Mouse (Mus musculus) liver, embryonic 14.5 days (tissue): ENCODE measurements around the gene Iars2. TPM values are rescaled to one million over a fixed set of nuclear protein-coding genes. Genes with fewer than 3 reads are reported as not detected.

Experiments used
- ATAC-seq: fragments of 200-750 bp; cut with Nextera tagmentation; 2 replicates; pipeline ENCODE4 v1.8.0; 2017; ENCODE audit warnings: moderate number of reproducible peaks, mild to moderate bottlenecking, moderate library complexity; ENCODE audit not compliant: insufficient read depth
- DNase-seq, 3 experiments: peaks; one replicate each; pipeline ENCODE4 v3.0.0-alpha.2; 2012 to 2013; ENCODE audit warnings: low read depth in 3 of 3, low spot score in 3 of 3
- H3K27ac ChIP-seq: fragments of 300-500 bp; sonication (generic); 2 replicates; pipeline ENCODE4 v1.5.1; 2014; ENCODE audit warnings: moderate library complexity, mild to moderate bottlenecking, control low read depth, inconsistent platforms
- H3K27me3 ChIP-seq: fragments of 300-500 bp; sonication (generic); 2 replicates; pipeline ENCODE4 v1.6.1; 2014; ENCODE audit warnings: mild to moderate bottlenecking, low read length, moderate library complexity; ENCODE audit not compliant: control insufficient read depth, insufficient read depth
- H3K36me3 ChIP-seq: fragments of 300-500 bp; sonication (generic); replicated peaks from 2 replicates; pipeline ENCODE4 v1.6.1; 2014; ENCODE audit warnings: low read depth; ENCODE audit not compliant: control insufficient read depth, insufficient read depth
- H3K4me1 ChIP-seq, 2 experiments: fragments of 200-500 bp in 1 of 2; fragments of 300-500 bp in 1 of 2; sonication (generic) in 1 of 2; replicated peaks; 2 replicates each; pipeline ENCODE4 v1.6.1; 2012 to 2014; ENCODE audit warnings: antibody characterized with exemption in 1 of 2, inconsistent platforms in 1 of 2, low read length in 1 of 2; ENCODE audit not compliant: control insufficient read depth in 2 of 2, insufficient read depth in 2 of 2
- H3K4me2 ChIP-seq: fragments of 300-500 bp; sonication (generic); 2 replicates; pipeline ENCODE4 v1.6.1; 2014; ENCODE audit warnings: low read depth, mild to moderate bottlenecking, control low read depth, moderate library complexity
- H3K4me3 ChIP-seq, 2 experiments: fragments of 200-500 bp in 1 of 2; fragments of 300-500 bp in 1 of 2; sonication (generic) in 1 of 2; 2 replicates each; pipeline ENCODE4 v1.5.1; 2012 to 2014; ENCODE audit warnings: low read depth in 2 of 2, low read length in 2 of 2, mild to moderate bottlenecking in 2 of 2, control low read depth in 1 of 2, inconsistent platforms in 1 of 2, moderate library complexity in 1 of 2; ENCODE audit not compliant: insufficient read depth in 1 of 2
- H3K9ac ChIP-seq: fragments of 300-500 bp; sonication (generic); replicated peaks from 2 replicates; pipeline ENCODE4 v1.6.1; 2014; ENCODE audit warnings: mild to moderate bottlenecking, control low read depth, moderate library complexity
- H3K9me3 ChIP-seq: fragments of 300-500 bp; sonication (generic); 2 replicates; pipeline ENCODE4 v1.6.1; 2016; ENCODE audit warnings: low read length, mixed read lengths; ENCODE audit not compliant: control insufficient read depth
- CTCF ChIP-seq: IDR thresholded peaks from 2 replicates; pipeline ENCODE4 v1.5.1; 2016; ENCODE audit warnings: antibody characterized with exemption, low read depth, control low read depth
- EP300 ChIP-seq: IDR thresholded peaks from 2 replicates; pipeline ENCODE4 v1.6.1; 2016; ENCODE audit warnings: antibody characterized with exemption, low read depth
- WGBS: fragments of 180-500 bp; shearing (Covaris S2); extraction: QIAGEN DNeasy Blood & Tissue Kit; methylation state at CpG from one replicate; pipeline ENCODE4 v1.1.7; 2014; ENCODE audit not compliant: insufficient replicate concordance; 5-methylcytosine and 5-hydroxymethylcytosine counted together
- polyA plus RNA-seq, 2 experiments: library from polyadenylated mRNA; depleted of rRNA in 1 of 2; stranded (reverse) in 1 of 2; unstranded in 1 of 2; fragments of >200 nt; fragmentation: Nextera tagmentation in 1 of 2; extraction: Ambion mirVana in 1 of 2; gene quantifications; 2 replicates each; pipeline versions ENCODE4 v1.2.1 to v1.2.3; 2012 to 2014

Gene Iars2
- polyA plus RNA-seq, 2 experiments = 17.6 to 19.1 TPM

- Histone ChIP-seq H3K4me2 (no peak overlapping the region), H3K27ac (no peak overlapping the region), H3K4me3 (no peak overlapping the region), H3K9me3 (no peaks in the 10 kb centered on the region), H3K27me3 (no peaks in the 10 kb centered on the region), H3K9ac (no peak overlapping the region), H3K36me3 (peaks cover 31% of the 10 kb centered on the region), H3K4me1 (no peaks in the 10 kb centered on the region)
- TF ChIP-seq CTCF = no peak
- no peak for TF ChIP-seq EP300
- 76% methylated on average over 4 of the region's 4 CpGs for WGBS
- no peak for ATAC-seq
- DNase-seq = no peak
Observed at GRCm38 (mm10) chr1:185284740-185285139, 44.5 kb downstream of the Iars2 start.

GRCm38 (mm10) chr1:185283247-185283646, 45.9 kb downstream of the Iars2 start:
- TF ChIP-seq EP300 (no peak), CTCF (no peak)
- no peak overlapping the region for H3K4me2 ChIP-seq
- H3K9ac ChIP-seq = no peak overlapping the region
- 89% methylated on average over 15 of the region's 15 CpGs for WGBS
- H3K27ac ChIP-seq = no peak overlapping the region
- H3K4me3 ChIP-seq = no peak overlapping the region
- H3K27me3 ChIP-seq = no peaks in the 10 kb centered on the region
- ATAC-seq (no peak), DNase-seq (no peak)
- peaks cover 34% of the 10 kb centered on the region for H3K36me3 ChIP-seq
- no peaks in the 10 kb centered on the region for H3K9me3 ChIP-seq
- no peaks in the 10 kb centered on the region for H3K4me1 ChIP-seq

- ATAC-seq (no peak), DNase-seq (no peak)
- H3K4me3 ChIP-seq = no peak overlapping the region
- WGBS = 87% methylated on average over 11 of the region's 11 CpGs
- H3K4me1 ChIP-seq = no peaks in the 10 kb centered on the region
- no peak overlapping the region for H3K9ac ChIP-seq
- H3K36me3 ChIP-seq = peaks cover 35% of the 10 kb centered on the region
- H3K27ac ChIP-seq = no peak overlapping the region
- H3K4me2 ChIP-seq = no peak overlapping the region
- H3K9me3 ChIP-seq = no peaks in the 10 kb centered on the region
- TF ChIP-seq CTCF = no peak
- TF ChIP-seq EP300 = no peak
- H3K27me3 ChIP-seq = no peaks in the 10 kb centered on the region
Observed at GRCm38 (mm10) chr1:185282846-185283245, 46.4 kb downstream of the Iars2 start.

GRCm38 (mm10) chr1:185280616-185281015, 48.6 kb downstream of the Iars2 start:
- DNase-seq = no peak
- H3K4me1 ChIP-seq = no peaks in the 10 kb centered on the region
- H3K27ac ChIP-seq = no peak overlapping the region
- no peak for ATAC-seq
- peaks cover 33% of the 10 kb centered on the region for H3K36me3 ChIP-seq
- 83% methylated on average over 4 of the region's 4 CpGs for WGBS
- no peak overlapping the region for H3K4me3 ChIP-seq
- no peak for TF ChIP-seq CTCF
- no peak overlapping the region for H3K4me2 ChIP-seq
- no peaks in the 10 kb centered on the region for H3K9me3 ChIP-seq
- H3K27me3 ChIP-seq = no peaks in the 10 kb centered on the region
- H3K9ac ChIP-seq = no peak overlapping the region

GRCm38 (mm10) chr1:185279288-185279687, 49.9 kb downstream of the Iars2 start:
- no peak for ATAC-seq
- 67% methylated on average over 9 of the region's 9 CpGs for WGBS
- Histone ChIP-seq H3K4me2 (no peak overlapping the region), H3K4me3 (no peak overlapping the region), H3K4me1 (no peaks in the 10 kb centered on the region), H3K9ac (no peak overlapping the region), H3K9me3 (no peaks in the 10 kb centered on the region), H3K27ac (no peak overlapping the region), H3K36me3 (peaks cover 27% of the 10 kb centered on the region), H3K27me3 (no peaks in the 10 kb centered on the region)
- no peak for DNase-seq
- no peak for TF ChIP-seq CTCF
- no peak for TF ChIP-seq EP300
